Mouse (Mus musculus): ENCODE measurements at regions not wholly inside any gene's neighbourhood (a gene's known extent, or its start where the extent isn't known, plus 50 kb on each side); places are given as distances from the start of the nearest gene placed in this dataset.
"Not testable (repeated sequence)": the region's sequence is repeated elsewhere in the genome, so short reads cannot be mapped to it uniquely, and the experiment has no call there.

- TF ChIP-seq CTCF, EP300 (IDR thresholded peaks at IDR 0.05; ENCODE audit: low read depth): not testable (repeated sequence)
These were observed 137.5 kb downstream of the Asmt start for GRCm38 (mm10) chrX:170809909-170810308.
